Mouse (Mus musculus): ENCODE results near the gene Fam171a2. TPM values are rescaled to one million over a fixed set of nuclear protein-coding genes. Genes with fewer than 3 reads are reported as not detected.

The Fam171a2 gene
- total RNA-seq, 2 experiments from 2014 or later: 108 to 120 TPM

DNA sequence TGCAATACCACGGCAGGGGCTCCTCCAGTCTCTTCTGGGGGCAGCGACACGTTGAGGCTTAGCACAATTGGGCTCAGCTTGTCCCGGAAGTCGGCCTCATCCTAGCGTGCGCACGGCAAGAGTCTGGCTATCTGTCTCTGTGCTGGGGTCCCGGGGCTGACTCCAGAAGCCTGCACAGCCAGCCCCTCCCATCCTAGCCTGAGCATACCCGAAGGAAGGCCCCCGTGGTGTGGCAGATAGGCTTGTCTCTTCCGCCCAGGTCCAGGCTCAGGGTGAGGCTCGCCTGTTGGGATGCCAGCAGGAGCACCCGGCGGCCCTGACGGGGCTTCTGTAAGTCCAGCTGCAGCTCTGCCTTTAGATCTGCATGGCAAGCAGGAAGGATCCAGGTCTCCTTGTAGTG is 13.1 kb upstream of the Fam171a2 start:
- intact Hi-C loops (cut with DNase I): no loop called here
- no peak for DNase-seq (ENCODE audit: low spot score in 2 of 2)

DNA sequence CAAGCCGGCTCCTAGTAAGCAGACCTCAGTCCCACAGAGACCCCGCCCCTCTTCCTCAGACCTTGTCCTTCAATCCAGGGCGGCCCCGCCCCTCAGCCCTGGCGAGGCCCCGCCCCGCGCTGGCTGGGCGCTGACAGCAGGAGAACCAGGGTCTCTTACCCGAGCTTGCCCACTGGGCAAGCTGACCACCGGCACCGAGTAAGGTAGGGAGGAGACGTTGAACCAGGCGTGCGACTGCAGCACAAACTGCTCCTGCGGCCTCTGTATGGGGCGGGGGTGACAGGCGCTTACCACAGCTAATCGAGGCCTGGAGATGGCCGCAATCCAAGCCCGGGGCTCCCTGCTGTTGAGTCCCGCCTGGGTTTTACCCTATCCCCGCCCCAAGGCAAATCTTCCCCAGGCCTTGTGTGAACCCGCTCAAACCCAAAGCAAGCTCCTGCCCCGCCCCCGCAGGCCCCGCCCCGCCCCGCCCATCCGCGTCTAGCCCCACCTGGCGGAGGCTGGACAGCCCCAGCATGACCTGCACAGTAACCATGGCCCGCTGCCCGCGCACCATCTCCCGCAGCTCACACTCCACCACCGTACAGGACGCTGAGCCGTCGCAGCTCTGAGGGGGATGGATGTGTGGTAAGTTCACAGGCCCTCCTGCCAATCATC is 8.4 kb upstream of the Fam171a2 start:
- intact Hi-C loops (cut with DNase I): no loop called here
- peak; percentile 49 to 54 for DNase-seq (ENCODE audit: low spot score in 2 of 2)

DNA sequence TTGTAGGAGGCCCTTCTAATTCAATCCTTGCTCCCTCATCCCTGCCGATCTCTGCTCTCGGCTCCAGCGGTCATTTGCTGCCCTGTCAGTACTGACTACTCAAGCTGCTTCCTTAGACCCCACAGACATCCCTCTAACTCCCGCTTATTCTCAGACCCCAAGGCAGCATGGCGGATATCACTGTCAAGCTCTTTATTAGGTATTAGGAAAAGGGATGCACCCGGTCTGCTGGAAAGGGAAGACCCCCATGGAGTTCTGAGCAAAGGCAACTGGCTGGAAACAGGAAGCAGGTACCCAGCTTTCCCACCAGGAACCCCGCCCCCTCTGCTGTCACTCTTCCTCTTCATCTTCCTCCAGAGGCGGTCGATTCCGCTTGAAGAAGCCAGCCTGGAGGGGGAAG is 5.6 kb upstream of the Fam171a2 start:
- no peak for DNase-seq (ENCODE audit: low spot score in 2 of 2)
- intact Hi-C loops (cut with DNase I): no loop called here

DNA sequence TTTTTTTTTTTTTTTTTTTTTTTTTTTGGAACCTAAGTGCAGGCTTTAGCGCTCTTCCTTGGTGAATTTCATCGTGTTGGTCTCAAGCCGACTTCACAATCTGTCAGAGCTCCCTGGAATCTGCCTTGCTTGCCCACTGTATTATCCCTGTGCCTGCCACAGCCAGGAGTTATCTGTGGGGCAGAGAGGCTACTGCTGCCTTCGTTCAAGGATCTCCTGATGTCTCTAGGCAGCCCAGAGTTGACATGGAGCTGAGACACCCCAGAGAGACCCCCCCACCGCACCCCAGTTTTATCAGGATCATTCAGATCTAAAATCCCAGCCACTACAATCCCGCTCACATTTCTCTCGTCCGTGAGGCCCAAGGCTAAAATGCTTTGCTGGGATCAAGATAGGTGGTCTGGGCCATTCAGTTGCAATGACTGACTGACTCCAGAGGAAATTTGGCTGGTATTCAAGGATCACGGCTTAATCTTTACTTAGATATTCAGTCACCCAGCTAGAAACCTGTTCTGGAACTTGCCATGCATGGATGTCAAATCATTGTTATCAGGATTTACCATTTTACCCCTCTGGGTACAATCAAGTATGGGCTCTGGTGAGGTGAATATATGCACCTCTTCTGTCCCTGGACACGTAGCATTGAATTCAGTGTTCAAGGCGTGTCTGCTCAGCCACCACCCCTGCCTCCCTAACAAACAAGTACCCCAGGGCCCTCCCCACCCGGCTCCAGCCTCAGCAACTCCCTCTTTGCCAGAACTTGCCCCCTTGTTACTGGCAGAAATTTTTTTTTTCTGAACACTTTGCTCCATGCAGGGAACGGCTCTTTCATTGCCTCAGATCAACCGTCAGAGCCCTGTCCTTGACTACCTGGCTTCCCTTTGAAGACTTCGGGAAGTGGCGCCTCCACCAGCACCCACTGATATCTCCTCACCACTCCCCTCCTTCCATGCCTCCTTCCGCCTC is 1.8 kb upstream of the Fam171a2 start:
- DNase-seq (ENCODE audit: low spot score in 2 of 2): peak in 1 of 2 experiments; percentile 76
- intact Hi-C loops (cut with DNase I): no loop called here

DNA sequence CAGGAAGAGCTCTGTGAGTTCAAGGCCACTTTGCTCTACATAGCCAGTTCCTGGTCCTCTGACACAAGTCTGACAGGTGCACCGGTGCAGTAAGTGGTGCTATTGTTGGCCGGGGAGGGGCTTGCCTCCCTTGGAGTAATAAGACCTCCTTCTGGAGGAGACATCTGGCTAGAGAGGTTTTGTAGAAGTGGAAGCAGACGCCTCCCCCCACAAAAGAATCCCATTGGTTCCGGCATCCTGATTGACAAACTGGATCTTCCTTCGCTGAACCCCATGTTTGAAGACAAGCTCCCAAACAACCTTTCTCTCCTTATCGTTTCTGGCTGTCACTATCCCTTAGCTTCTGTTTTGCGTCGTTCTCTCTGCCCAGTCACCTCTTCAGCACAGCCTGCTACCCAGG is 845 bp upstream of the Fam171a2 start:
- intact Hi-C loops (cut with DNase I): no loop called here
- DNase-seq (ENCODE audit: low spot score in 2 of 2): peak in 1 of 2 experiments; percentile 83

DNA sequence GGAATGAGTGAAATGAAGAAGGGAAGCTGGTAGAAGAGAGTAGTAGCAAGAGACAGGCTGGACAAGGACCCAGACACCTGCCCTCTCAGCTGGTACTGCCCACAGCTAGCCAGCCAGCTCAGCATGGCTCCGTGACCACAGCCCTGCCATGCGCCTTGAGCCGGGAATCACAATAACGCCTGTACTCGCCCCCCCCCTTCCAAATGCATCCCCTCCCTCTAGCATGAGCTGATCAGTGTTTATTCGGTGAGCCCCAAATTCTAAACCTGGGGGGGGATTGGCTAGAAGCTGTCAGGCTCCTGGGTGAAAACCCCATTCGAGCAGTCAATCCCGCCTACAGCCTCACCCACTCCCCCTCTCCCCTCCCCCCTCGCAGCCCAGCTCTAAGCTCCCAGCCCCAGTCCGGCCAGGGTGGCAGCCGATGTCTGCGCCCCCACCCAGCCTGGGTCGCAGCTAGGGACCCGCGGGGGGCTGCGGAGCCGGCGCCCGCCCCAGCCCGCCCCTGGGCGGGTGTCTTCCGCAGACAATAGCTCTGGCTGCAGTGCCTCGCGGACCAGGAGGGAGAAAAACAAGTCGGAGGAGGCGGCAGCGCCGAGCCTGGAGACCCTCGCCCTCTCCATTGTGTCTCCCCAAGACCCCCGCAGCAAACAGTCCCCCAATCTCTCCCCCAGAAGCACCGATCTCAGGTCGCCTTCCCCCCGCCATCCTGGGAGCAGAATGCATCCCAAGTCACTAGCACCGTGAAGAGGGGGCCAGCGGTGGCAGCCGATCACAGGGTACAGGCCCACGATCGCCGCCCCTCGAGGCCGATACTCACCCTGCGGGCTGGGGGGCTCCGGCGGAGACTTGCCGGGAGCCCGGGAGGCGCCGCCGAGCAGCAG is 661 bp downstream of the Fam171a2 start:
- intact Hi-C loops (cut with DNase I): no loop called here
- no peak for DNase-seq (ENCODE audit: low spot score in 2 of 2)

DNA sequence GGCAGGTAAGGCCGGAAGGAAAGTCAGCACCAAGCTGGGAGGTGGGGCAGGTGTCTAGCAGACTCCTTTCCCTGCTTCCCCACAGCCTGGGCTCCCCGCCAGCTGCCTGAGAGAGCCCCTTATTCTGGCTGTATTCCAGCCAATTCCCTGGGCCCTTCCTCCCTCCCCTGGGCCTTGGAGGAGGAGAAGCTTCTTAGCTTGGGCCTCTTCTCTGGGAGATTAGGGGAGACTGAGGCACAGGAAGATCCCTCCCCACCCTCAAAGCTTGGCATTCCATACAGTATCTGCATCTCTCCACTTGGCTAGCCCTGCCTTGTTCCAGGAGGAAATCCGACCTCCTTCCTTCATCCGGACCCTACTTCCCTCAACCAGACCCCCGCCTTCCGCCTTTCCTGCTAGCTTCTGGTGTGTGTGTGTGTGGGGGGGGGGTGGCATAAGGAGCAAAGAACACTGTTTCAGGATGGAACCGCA is 1.6 kb downstream of the Fam171a2 start:
- intact Hi-C loops (cut with DNase I): no loop called here
- peak in 1 of 2 experiments; percentile 54 for DNase-seq (ENCODE audit: low spot score in 2 of 2)

DNA sequence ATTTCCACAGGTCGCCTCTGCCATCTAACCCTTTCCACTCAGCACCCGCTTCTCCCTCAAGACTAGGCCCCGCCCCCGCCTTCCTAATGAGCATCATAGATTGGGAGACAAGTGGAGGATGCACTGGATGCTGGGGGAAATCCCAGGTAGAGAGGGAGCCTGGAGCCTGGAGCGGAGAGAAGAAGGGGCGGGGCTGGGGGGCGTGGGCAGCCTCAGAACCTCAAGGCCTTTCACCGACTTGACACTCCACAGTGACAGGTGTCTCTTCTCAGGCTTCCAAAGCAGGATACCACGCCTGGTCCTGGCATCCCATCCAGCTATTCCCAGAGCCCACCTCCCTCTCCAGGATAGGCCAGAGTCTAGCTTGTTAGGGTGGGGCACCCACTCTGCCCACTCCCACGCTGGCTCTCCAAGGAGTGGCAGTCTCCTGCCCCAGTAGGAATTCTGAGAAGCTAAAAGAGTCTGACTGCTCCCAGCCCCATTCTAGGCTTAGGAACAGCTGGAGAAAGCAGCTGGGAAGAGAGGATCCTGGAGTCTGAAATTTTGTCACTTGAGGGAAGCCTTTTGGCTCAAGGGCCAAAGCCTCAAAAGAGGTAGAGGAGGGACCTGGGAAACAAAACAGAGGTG is 2.1 kb downstream of the Fam171a2 start:
- peak in 1 of 2 experiments; percentile 65 for DNase-seq (ENCODE audit: low spot score in 2 of 2)
- intact Hi-C loops (cut with DNase I): no loop called here

DNA sequence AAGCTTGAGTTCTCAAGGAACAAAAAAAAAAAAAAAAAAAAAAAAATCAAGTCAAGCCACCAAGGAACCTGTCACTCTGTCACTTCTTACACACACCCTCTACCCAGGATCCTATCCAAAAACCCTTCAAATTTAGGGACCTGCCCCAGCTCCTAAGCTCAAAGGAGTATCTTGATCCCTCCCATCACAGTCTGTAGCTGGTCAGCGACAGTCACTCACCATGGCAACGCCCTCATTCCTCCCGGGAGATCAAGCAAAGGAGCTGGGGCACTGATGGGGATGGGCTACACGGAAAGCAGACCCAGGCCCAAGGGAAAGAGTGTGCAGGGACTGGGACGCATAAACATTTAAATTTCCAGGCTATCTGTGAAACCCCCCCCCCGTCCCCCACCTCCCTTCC is 2.7 kb downstream of the Fam171a2 start:
- intact Hi-C loops (cut with DNase I): no loop called here
- no peak for DNase-seq (ENCODE audit: low spot score in 2 of 2)

DNA sequence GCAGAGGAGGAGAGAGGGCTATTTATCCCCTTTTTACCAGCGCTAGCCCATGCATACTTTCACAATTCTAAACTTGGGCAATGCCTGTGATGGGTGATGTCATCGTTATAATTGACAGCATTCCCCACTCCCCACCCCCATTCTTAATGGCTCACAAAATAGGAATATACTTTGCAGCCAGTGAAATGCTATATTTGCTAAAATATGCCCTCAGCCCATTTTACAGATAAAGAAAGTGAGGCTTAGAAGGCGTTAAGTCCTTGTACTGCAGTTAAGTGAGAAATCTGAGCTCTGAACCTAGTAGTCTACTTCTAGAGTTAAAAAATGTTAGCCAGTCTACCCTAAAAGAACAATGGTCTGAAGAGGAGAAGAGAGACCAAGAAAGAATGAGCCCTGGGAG is 3.2 kb downstream of the Fam171a2 start:
- intact Hi-C loops (cut with DNase I): no loop called here
- DNase-seq (ENCODE audit: low spot score in 2 of 2): no peak

DNA sequence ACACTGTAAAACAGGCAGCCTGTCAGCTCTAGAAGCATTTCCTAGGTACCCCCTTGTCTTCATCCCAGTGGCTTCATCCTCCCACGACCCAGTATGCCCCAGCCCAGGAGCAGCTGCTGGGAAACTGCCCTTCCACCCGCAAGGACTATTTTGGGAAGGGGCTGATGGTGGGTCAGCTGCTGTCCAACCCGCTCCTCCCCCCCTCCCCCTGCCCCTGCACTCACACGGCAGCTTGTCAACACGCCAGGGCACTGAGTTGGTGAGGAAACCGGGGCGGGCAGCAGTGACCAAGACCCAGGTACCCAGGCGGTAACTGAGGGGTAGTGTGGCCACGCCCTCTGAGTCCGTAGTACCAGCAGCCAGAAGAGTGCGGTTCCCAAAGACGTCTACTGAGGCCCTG is 3.7 kb downstream of the Fam171a2 start:
- intact Hi-C loops (cut with DNase I): no loop called here

DNA sequence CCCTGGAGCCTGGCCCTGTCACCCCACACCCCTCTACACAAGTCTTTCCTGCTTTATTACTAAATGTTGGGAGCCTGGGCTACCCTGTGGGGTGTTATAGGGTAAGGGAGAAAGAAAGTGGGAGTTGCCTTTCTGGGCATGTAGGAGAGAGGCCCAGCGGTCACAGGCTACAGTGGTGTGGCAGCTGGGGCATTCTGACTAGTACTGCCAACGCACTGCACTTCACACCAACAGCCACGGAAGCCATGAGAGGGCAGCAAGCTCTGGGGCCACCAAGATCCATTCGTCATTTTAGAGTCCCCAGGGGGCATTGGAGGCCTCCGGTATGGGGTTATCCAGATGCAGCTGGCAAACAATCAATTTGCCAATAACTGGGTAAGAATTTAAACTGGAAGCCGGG is 5.4 kb downstream of the Fam171a2 start:
- no peak for DNase-seq (ENCODE audit: low spot score in 2 of 2)
- intact Hi-C loops (cut with DNase I): no loop called here

More for the DNA sequence above, 3.7 kb downstream of the Fam171a2 start:
- DNase-seq (ENCODE audit: low spot score in 2 of 2): no peak

DNA sequence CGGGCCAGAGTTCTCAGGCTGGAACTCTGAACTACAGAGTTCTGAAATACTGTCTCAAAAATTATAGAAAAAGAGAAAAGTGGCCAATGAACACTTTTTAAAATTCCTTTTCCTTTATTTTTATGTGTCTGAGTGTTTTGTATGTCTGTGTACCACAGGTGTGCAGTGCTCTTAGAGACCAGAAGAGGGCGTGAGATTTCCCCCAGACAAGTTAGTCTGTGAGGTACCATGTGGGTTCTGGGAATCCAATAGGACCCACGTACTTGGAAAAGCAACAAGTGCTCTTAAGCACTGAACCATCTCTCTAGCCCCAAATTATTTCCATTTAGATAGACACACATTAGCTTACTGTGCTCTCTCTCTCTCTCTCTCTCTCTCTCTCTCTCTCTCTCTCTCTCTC is 6.0 kb downstream of the Fam171a2 start:
- intact Hi-C loops (cut with DNase I): no loop called here
- no peak for DNase-seq (ENCODE audit: low spot score in 2 of 2)

DNA sequence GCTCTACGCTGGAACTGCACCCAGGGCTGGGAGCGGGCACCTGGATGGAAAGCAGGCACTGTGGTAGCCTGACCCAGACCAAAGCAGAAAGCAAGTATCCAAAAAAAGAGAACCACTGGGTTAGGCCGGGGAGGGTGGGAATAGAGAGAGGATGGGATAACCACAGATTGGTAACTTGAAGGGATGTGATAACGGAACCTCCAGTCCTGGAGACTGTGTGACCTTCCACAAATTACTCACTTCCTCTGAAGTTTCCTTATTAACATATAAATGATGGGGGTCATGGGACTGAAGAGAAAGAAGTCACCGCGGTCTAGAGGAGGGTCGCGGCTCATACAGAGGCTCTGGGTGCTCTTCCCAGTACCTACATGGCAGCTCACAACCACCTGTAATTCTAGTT is 7.2 kb downstream of the Fam171a2 start:
- intact Hi-C loops (cut with DNase I): no loop called here
- DNase-seq (ENCODE audit: low spot score in 2 of 2): no peak

DNA sequence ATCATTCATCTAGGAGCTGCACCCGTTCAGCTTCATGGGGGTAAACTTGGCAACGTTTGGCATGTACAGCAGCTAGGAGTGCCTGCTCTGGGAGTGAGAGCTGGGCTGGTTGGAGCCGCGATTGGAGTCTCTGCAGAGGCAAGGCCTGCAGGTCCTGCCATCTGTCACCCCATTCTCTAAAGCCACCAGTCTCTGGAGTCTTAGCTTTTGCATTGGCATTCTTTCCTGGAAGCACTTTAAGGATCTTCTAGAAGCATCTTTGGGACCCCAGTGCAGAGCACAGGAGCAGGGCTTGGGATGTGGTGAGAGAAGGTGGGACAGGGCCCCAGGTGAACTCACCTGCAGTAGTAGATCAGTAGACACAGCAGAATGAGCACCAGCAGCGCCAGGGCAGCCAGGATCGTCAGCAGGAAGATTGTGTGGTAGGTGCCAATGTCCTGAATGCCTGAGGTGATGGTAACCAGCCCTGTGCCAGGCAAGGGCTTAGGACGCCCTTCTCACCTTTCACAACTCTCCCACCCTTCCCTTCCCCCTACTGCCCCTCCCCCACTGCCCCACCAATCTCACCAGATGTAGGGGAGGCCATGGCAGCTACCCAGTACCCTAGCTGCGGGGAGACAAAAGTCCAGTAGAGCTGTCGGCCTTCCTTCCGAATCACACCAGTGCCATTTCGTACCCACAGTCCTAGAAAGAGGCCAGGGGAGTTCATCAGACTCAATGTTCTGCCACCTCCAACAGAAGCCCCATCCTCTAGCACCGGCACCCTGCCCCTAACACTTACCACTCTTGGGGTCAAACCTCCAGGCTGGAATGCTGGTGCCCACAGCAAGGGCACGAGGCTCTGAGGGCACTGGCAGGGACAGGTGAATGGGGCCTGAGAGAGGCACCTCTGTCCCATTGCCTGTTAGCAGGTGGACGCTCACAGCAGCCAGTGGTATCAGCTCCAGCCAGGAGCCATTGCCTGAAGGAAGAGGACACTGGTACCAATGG is 8.1 kb downstream of the Fam171a2 start:
- peak in 1 of 2 experiments; percentile 34 for DNase-seq (ENCODE audit: low spot score in 2 of 2)
- intact Hi-C loops (cut with DNase I): loop anchor here (5.0 kb wide), 1 partner anchor 42 kb away; no protein-coding TSS in a partner anchor

DNA sequence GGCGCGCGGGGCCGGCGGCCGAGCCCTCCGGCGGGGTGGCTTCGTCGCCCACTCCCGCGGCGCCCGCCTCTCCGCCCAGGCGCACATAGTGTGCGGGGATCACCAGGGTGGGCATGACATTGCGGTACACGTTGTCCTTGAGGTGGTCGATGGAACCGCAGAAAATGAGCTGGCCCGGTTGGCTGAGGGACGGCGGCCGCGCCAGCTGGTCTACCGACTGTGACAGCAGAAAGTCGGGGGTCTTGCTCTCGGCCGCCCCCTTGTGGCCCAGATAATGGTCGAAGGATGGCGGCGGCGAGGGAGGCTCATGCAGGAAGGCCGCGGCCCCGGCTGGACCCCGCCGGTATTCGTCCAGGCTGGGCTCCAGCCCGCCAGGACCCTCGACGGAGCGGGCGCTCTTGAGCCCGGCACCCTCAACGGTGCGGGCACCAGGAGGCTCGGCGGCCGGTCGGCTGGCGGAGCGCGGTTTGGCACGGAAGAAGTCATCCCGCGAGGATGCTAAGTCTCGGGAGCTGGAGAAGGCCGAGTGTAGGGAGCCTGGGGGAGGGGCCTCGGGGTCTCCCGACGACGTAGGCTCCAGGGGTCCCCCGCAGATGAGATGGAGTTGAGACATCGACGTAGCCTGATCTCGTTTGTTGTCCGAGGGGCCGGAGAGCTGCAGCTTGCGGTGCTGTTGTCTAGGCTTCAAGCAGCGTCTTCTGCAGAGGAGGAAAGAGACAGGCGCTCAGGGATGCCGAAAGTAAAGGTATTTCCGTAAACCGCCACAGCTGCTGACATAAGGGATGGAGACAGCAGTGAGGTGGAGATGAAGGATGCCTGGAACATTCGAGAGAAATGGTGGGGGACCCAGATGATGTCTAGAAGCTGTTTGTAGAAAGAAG is 9.0 kb downstream of the Fam171a2 start:
- intact Hi-C loops (cut with DNase I): loop anchor here (5.0 kb wide), 1 partner anchor 41 kb away; no protein-coding TSS in a partner anchor
- peak; percentile 80 for DNase-seq (ENCODE audit: low spot score in 2 of 2)
